Mouse (Mus musculus): ENCODE results near the gene Il10ra.

GRCm38 (mm10) chr9:45268597-45269325 lies at the start of gene Il10ra:
- TF ChIP-seq CTCF (IDR thresholded peaks at IDR 0.05; ENCODE audit: borderline replicate concordance, insufficient read depth, low read length) (no peak), POLR2A (IDR thresholded peaks at IDR 0.05; ENCODE audit: low read depth, low read length) (no peak)

All from embryonic fibroblast, embryonic 13.5 days (primary cell).